Mouse (Mus musculus): ENCODE measurements around the gene Spen.
A peak's percentile ranks its signal among the peaks of the same experiment; 100 is the strongest.
"Not testable (repeated sequence)": the region's sequence is repeated elsewhere in the genome, so short reads cannot be mapped to it uniquely, and the experiment has no call there.

The Spen gene

DNA sequence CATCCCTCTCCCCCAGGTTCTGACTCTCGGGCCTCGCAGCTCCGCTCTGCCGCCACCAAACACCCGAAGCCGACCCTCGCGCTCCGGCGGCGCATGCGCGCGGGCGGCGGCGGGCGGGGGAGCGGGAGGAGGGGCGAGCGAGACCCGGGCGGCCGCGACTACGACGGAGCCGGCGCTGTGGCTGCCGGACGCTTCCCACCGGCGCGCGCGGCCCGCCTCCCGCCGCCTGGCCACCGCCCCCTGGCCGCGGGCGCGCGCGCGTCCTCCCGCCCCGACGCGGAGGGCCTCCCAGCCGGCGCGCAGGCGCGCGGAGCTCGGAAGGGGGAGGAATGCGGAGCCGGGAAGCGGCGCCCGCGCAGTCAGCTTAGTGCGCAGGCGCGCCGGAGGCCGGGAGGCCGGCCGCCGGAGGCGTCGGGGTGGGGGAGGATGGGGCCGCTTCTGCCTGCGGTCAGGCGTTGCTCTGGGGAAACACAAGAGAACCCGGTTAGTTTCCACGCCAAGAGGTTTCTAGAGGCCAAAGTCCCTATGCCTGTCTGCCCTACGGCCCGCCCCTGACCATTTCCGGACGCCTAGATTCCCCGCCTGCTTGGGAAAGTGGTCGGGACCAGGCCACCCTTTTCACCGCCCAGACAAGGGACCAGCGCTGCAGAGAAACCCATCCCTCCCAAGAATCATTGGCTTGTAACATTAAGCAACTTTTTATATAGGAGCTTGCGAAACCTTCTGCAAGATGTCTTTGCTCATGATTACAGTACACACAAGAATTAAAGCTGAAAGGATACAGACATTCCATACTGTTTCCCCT is at the start of gene Spen:
Gene Spen, minus strand, starts transcription at position 190 of the 805 bp plus-strand sequence.
- DNase-seq (ENCODE audit: low spot score in 2 of 2): peak; percentile 88 to 91

DNA sequence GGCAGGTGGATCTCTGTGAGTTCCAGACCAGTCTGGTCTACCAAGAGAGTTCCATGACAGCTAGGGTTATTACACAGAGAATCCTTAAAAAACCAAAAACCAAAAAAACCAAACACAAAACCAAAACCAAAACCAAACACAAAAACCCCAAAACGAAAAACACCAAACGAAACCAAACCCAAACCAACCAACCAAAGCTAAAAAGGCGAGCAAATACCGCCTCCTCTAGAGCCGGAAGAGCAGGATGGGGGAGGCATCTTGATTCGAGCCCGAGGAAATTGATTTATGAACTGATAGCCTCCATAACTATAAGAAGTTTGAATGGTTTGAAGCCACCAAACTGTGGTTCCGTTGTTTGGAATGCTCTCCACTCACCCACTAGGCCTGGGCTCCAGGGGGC is 45.5 kb upstream of the Spen start:
- no peak for DNase-seq (ENCODE audit: low spot score in 2 of 2)

- no peak for DNase-seq (ENCODE audit: low spot score in 2 of 2)
These were observed 42.7 kb upstream of the Spen start for GRCm38 (mm10) chr4:141581051-141581450.

DNA sequence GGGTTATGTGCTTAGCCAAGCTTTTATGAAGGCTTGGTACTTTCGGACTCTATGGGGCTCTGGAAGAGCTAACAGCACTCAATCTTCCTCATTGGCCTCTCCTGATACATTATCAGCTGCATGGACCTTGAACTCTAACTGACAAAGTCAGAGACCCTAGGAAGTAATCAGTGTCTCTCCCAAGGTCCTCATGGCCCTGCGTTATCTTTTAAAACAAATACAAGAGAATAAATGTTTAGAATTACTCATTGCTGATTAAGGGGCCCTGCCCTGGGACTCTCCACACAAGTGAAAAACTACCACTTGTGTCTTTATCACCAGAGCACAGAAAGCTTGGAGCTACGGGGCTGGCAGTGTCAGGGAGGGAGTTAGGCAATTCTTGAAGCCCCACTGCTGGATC is 40.4 kb upstream of the Spen start:
- no peak for DNase-seq (ENCODE audit: low spot score in 2 of 2)

- no peak for DNase-seq (ENCODE audit: low spot score in 2 of 2)
These were observed 38.5 kb upstream of the Spen start for GRCm38 (mm10) chr4:141576877-141577276.

GRCm38 (mm10) chr4:141576404-141576803 is 38.0 kb upstream of the Spen start:
- no peak for DNase-seq (ENCODE audit: low spot score in 2 of 2)

- peak; percentile 57 to 80 for DNase-seq (ENCODE audit: low spot score in 2 of 2)
These were observed 36.6 kb upstream of the Spen start for GRCm38 (mm10) chr4:141574789-141575702.

DNA sequence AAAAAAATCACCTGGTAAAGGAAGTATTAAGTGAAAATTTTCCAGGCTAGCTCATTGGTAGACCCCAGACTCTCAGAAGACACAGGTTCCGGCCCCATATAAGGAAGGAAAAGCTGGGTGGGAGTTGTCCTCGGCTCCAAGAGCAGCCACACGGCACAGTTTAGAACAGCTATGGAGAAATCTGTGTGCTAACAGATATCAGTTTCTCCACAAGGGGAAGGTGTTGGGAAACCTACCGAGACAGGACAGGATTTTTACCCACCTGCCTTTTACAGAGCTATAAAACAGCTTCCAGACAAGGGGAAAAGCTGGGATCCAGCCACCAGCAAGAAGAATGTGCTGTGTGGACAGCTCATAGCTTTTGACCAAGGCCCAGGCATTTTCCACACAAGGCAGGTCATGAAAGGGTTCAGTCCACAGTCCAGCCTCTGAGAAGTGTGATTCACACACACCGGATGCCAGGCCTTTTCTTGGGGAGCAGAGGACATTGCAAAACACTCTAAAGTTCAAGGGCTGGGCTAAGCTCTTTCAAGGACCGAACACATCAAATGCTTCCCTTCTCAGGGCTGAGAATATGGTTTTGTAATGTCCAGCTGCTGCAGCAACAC is 35.1 kb upstream of the Spen start:
- no peak for DNase-seq (ENCODE audit: low spot score in 2 of 2)

DNA sequence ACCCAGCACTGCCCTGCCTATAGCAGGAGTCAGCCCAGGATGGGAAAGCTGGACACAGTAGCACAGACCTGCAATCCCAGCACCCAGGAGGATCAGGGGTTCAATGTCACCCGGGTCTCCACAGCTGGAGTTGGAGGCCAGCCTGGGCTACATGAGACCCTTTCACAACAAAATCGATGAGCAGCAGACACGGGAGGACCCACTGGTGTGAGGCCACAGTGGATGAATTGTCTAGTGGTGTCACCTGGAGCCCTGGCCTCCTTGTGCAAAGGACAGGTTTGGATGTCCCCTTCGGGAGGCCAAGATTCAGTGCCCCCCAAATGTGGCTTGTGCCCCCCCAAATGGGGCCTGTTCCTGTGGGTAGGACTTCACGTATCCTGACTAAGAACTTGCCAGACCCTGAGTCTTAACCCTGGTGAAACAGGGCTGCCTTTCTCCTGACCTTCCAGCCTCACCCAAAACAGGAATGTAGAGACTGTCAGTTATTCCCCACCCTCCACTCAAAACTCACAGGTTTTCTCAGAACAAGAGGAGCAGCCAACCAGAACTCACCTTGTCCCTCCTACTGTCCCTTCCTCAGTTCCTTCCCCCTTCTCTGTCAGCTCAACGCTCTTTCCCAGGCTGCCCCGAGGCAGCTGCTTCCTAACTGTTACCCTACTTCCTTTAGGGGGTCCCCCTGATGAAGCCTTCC is 34.4 kb upstream of the Spen start:
- no peak for DNase-seq (ENCODE audit: low spot score in 2 of 2)

- DNase-seq (ENCODE audit: low spot score in 2 of 2): no peak
These were observed 33.5 kb upstream of the Spen start for GRCm38 (mm10) chr4:141571934-141572333.

DNA sequence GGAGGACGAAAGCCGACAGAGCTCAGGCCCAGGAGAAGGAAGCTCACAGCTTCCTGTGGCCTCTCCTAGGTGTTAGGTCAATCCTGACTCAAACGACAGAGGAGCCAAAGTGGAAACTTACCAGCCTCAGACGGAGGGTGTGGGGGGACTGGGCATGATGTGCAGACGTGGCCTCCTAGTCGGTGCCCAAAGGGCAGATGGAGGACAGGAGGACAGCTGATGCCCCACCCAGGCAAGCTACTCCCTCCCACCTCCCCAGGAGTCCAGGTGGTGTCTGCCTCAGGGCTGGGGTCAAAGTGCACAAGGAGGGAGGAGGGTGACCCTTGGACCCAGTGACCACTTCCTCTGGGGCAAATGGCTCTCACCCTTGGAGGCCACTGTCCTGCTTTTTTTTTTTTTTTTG is 32.9 kb upstream of the Spen start:
- no peak for DNase-seq (ENCODE audit: low spot score in 2 of 2)

GRCm38 (mm10) chr4:141570821-141571220 is 32.4 kb upstream of the Spen start:
- no peak for DNase-seq (ENCODE audit: low spot score in 2 of 2)

GRCm38 (mm10) chr4:141570004-141570403 is 31.6 kb upstream of the Spen start:
- DNase-seq (ENCODE audit: low spot score in 2 of 2): no peak

- no peak for DNase-seq (ENCODE audit: low spot score in 2 of 2)
These were observed 30.6 kb upstream of the Spen start for GRCm38 (mm10) chr4:141568966-141569365.

GRCm38 (mm10) chr4:141567174-141567573 is 28.8 kb upstream of the Spen start:
- not testable (repeated sequence) for DNase-seq (ENCODE audit: low spot score in 2 of 2)

GRCm38 (mm10) chr4:141566187-141566586 is 27.8 kb upstream of the Spen start:
- no peak for DNase-seq (ENCODE audit: low spot score in 2 of 2)

DNA sequence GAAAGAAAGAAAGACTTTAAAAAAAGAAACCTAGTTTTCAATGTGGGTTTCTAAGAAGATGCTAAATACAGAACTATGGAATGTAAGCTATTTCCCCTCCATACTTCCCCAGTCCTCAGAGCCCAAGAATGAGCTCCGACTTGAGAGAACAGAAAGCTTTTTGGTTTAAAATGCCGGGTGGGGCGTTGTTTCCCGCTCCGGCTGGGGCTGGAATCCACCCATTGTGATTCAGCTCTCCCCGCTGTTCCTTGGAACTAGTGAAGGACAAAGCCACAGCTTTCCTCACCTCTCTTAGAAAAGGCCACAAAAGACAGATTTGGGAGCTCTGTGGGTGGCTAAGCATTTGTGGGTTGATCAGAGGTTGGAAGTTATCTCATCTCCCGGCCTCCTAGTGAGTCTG is 26.9 kb upstream of the Spen start:
- DNase-seq (ENCODE audit: low spot score in 2 of 2): no peak

DNA sequence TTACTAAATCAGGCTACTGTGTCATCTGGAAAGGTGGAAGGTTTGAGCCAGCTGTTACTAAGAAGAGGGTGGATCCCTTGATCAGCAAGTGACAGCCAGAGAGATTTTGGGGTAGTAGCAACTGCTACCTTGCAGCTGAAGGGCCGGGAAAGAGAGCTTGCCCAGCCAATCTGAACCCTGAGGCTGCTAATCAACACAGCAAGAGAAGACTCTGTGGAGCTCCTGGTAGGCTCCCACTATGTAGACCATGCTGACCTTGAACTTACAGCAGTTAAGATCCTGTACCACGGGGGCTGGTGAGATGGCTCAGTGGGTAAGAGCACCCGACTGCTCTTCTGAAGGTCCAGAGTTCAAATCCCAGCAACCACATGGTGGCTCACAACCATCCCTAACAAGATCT is 26.3 kb upstream of the Spen start:
- DNase-seq (ENCODE audit: low spot score in 2 of 2): no peak

GRCm38 (mm10) chr4:141564209-141564608 is 25.8 kb upstream of the Spen start:
- DNase-seq (ENCODE audit: low spot score in 2 of 2): no peak

- no peak for DNase-seq (ENCODE audit: low spot score in 2 of 2)
These were observed 23.9 kb upstream of the Spen start for GRCm38 (mm10) chr4:141562281-141562680.

DNA sequence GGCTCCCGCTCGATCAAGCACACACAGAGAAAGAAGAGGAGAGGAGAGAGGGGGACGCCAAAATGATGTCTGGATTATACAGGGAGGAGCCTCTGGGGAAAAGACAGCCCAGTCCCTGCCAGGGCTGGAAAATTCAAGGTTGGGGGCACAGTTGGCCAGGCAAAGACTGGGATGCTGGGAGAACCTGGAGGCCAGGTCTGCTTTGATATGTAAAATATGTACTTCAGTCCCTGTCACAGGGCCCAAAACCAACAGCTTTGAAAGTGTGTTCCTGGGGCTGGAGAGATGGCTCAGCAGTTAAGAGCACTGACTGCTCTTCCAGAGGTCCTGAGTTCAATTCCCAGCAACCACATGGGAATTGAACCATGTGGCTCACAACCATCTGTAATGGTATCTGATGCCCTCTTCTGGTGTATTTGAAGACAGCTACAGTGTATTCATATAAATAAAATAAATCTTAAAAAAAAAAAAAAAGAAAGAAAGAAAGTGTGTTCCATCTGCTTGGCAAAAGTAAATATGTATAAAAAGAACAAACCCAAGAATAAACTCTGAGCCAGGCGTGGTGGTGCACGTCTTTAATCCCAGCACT is 23.0 kb upstream of the Spen start:
- DNase-seq (ENCODE audit: low spot score in 2 of 2): not testable (repeated sequence)
